Mouse (Mus musculus) heart, embryonic 11.5 days (tissue): ENCODE measurements around the gene Bod1. TPM values are rescaled to one million over a fixed set of nuclear protein-coding genes. Genes with fewer than 3 reads are reported as not detected.

ENCODE experiments used
- ATAC-seq: fragments of 200-750 bp; cut with Nextera tagmentation; replicated peaks from 2 replicates; pipeline ENCODE4 v1.8.0; 2017; ENCODE audit warnings: moderate library complexity; ENCODE audit not compliant: insufficient number of reproducible peaks, low FRiP score, low TSS enrichment
- H3K27ac ChIP-seq: fragments of 300-500 bp; sonication (generic); 2 replicates; pipeline ENCODE4 v1.5.1; 2014; ENCODE audit warnings: mild to moderate bottlenecking, low read depth, low read length
- H3K27me3 ChIP-seq: fragments of 300-500 bp; sonication (generic); 2 replicates; pipeline ENCODE4 v1.6.1; 2014; ENCODE audit warnings: mild to moderate bottlenecking, low read length, mixed read lengths; ENCODE audit not compliant: control insufficient read depth, insufficient read depth
- H3K36me3 ChIP-seq: fragments of 300-500 bp; sonication (generic); 2 replicates; pipeline ENCODE4 v1.6.1; 2014; ENCODE audit warnings: mild to moderate bottlenecking, low read length, moderate library complexity, mixed read lengths; ENCODE audit not compliant: control insufficient read depth, insufficient read depth
- H3K4me1 ChIP-seq: fragments of 300-500 bp; sonication (generic); 2 replicates; pipeline ENCODE4 v1.6.1; 2014; ENCODE audit warnings: low read length; ENCODE audit not compliant: control insufficient read depth, insufficient read depth
- H3K4me2 ChIP-seq: fragments of 300-500 bp; sonication (generic); 2 replicates; pipeline ENCODE4 v1.6.1; 2014; ENCODE audit warnings: mild to moderate bottlenecking, moderate library complexity
- H3K4me3 ChIP-seq: fragments of 300-500 bp; sonication (generic); 2 replicates; pipeline ENCODE4 v1.5.1; 2014; ENCODE audit warnings: low read depth, low read length
- H3K9ac ChIP-seq: fragments of 300-500 bp; sonication (generic); 2 replicates; pipeline ENCODE4 v1.6.1; 2014; ENCODE audit warnings: mild to moderate bottlenecking, low read depth, low read length, moderate library complexity
- H3K9me3 ChIP-seq: fragments of 300-500 bp; sonication (generic); replicated peaks from 2 replicates; pipeline ENCODE4 v1.6.1; 2016; ENCODE audit warnings: low read length; ENCODE audit not compliant: control insufficient read depth
- WGBS: fragments of 180-500 bp; shearing (Covaris S2); extraction: QIAGEN DNeasy Blood & Tissue Kit; methylation state at CpG from one replicate; pipeline ENCODE4 v1.1.7; 2014; ENCODE audit not compliant: insufficient replicate concordance; 5-methylcytosine and 5-hydroxymethylcytosine counted together
- polyA plus RNA-seq: library from polyadenylated mRNA; unstranded; fragments of >200 nt; fragmentation: Nextera tagmentation; extraction: Ambion mirVana; gene quantifications from 2 replicates; pipeline ENCODE4 v1.2.1, GENCODE M21; 2014

Gene Bod1
- polyA plus RNA-seq, 1 experiment from 2014 or later: 62.0 TPM

GRCm38 (mm10) chr11:31637788-31638373, 33.8 kb downstream of the Bod1 start:
- 0 out of 2 replicates have a peak, but pooled peaks have one; percentile 22 for ATAC-seq
- no peak overlapping the region for H3K27ac ChIP-seq
- 25% methylated on average over 10 of the region's 10 CpGs for WGBS
- H3K9me3 ChIP-seq: no peaks in the 10 kb centered on the region
- no peak overlapping the region for H3K9ac ChIP-seq
- no peaks in the 10 kb centered on the region for H3K36me3 ChIP-seq
- H3K4me3 ChIP-seq: no peak overlapping the region
- no peaks in the 10 kb centered on the region for H3K27me3 ChIP-seq
- peak overlapping the region; percentile 11; the same call in 1 of the 2 replicates for H3K4me2 ChIP-seq
- no peaks in the 10 kb centered on the region for H3K4me1 ChIP-seq

- Histone ChIP-seq H3K27ac (no peak overlapping the region), H3K4me3 (no peak overlapping the region), H3K36me3 (no peaks in the 10 kb centered on the region), H3K9ac (no peak overlapping the region), H3K4me2 (no peak overlapping the region), H3K9me3 (no peaks in the 10 kb centered on the region), H3K27me3 (no peaks in the 10 kb centered on the region), H3K4me1 (no peaks in the 10 kb centered on the region)
- no peak for ATAC-seq
- 82% methylated on average over 5 of the region's 5 CpGs for WGBS
These were observed 43.0 kb downstream of the Bod1 start for GRCm38 (mm10) chr11:31628700-31629099.

- no peak overlapping the region for H3K4me3 ChIP-seq
- H3K4me2 ChIP-seq: no peak overlapping the region
- no peaks in the 10 kb centered on the region for H3K4me1 ChIP-seq
- H3K9ac ChIP-seq: no peak overlapping the region
- no peaks in the 10 kb centered on the region for H3K36me3 ChIP-seq
- 44% methylated on average over 2 of the region's 2 CpGs for WGBS
- H3K27ac ChIP-seq: no peak overlapping the region
- H3K27me3 ChIP-seq: no peaks in the 10 kb centered on the region
- H3K9me3 ChIP-seq: no peaks in the 10 kb centered on the region
- ATAC-seq: no peak
These were observed 50.9 kb downstream of the Bod1 start for GRCm38 (mm10) chr11:31620796-31621195.

GRCm38 (mm10) chr11:31617797-31618196, 53.9 kb downstream of the Bod1 start:
- WGBS: 59% methylated on average over 3 of the region's 3 CpGs
- H3K4me3 ChIP-seq: no peak overlapping the region
- no peaks in the 10 kb centered on the region for H3K27me3 ChIP-seq
- H3K4me2 ChIP-seq: no peak overlapping the region
- H3K4me1 ChIP-seq: no peaks in the 10 kb centered on the region
- H3K27ac ChIP-seq: no peak overlapping the region
- H3K36me3 ChIP-seq: no peaks in the 10 kb centered on the region
- no peak for ATAC-seq
- H3K9ac ChIP-seq: no peak overlapping the region
- no peaks in the 10 kb centered on the region for H3K9me3 ChIP-seq

- no peak for ATAC-seq
- Histone ChIP-seq H3K4me2 (no peak overlapping the region), H3K27ac (no peak overlapping the region)
These were observed 54.4 kb downstream of the Bod1 start for GRCm38 (mm10) chr11:31617236-31617635.

GRCm38 (mm10) chr11:31616722-31617121, 55.0 kb downstream of the Bod1 start:
- Histone ChIP-seq H3K9ac (no peak overlapping the region), H3K27me3 (no peaks in the 10 kb centered on the region), H3K9me3 (no peaks in the 10 kb centered on the region), H3K4me3 (no peak overlapping the region), H3K4me2 (no peak overlapping the region), H3K36me3 (no peaks in the 10 kb centered on the region), H3K27ac (no peak overlapping the region), H3K4me1 (no peaks in the 10 kb centered on the region)
- WGBS: 54% methylated on average over 4 of the region's 4 CpGs
- no peak for ATAC-seq

More at GRCm38 (mm10) chr11:31617236-31617635, 54.4 kb downstream of the Bod1 start:
- Histone ChIP-seq H3K36me3 (no peaks in the 10 kb centered on the region), H3K9ac (no peak overlapping the region), H3K27me3 (no peaks in the 10 kb centered on the region), H3K4me1 (no peaks in the 10 kb centered on the region), H3K4me3 (no peak overlapping the region), H3K9me3 (no peaks in the 10 kb centered on the region)
- 43% methylated on average over 3 of the region's 3 CpGs for WGBS

Other genes starting within 250 kb of the Bod1 start
- gene Cpeb4, start 200.3 kb upstream of the Bod1 start, polyA plus RNA-seq: 15.5 and 18.9 TPM in 2 replicates